Mouse (Mus musculus): Measurements from ENCODE around the gene Dnhd1.

Gene Dnhd1

DNA sequence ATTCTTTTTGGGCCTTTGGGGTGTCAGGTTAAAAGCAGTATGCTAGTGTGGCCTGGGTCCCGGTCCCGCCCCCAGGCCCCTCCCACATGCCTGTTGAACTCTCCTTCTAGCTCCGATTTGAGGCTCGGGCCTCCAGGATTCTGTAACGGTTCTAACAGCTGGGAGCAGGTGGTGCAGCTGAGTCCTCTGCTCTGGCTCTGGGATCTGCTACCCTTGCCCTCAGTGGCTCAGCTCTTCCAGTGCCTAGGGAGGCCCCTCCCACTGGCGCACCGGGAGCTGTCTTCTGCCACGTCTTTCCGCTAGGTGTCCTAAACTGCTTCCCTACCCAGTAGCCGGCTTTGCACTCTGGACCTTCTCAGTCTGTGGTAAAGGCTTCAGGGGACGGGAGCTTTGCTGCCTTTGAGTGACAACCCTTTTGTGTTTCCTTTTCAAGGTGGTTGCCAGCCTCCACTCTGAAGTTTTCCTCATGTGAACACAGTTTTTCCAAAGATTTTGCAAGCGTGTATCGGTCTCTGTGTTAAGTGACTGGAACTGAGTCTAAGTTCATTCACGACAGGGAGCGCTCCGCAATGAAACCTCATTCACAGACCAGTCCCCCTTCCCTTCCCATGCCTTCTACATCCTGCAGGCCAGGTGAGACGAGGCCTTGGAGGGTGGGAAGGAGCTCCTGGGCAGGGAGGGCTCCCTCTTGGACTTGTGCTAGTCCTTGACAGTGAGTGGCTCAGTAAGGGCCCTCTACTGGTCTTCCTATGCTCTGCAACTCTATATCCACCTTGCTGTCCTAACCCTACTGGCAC, at the start of gene Dnhd1:
Dnhd1 (plus strand) TSS at position 189 of the 797 bp plus-strand sequence.
- peak; percentile 67 for DNase-seq (ENCODE audit: low read depth)

DNA sequence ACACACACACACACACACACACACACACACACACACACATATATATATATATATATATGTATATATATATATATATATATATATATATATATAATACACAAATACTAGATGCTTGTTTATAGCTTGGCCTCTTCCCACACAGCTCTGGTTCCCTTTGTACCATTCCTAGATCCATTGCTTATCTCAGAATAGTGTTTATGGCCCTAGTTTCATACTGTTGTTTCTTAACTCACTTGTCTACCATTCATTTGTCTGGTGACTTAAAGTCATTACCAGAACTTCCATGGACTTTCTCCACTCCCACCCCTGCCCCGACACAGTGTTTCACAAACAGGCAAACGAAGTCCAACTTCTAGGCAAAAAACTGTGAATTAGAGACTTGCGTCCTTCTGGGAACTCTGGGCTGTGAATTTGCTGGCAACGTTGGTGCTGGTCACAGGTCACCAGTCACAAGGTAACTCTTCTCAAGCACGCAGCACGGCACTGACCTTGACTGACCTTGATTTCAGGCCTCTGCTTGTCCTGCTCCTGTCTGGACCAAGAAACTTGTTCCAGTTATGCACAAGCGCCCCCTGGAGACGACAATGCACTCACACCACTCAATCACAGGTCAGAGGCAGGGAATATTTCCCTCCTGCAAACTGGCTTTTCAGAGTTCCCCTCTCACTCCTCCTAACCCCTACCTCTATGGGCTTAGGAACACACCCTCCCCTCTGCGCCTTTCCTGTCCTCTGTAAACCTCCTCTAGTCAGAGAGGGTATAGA, 47.6 kb upstream of the Dnhd1 start:
- no peak for DNase-seq (ENCODE audit: low read depth)

DNA sequence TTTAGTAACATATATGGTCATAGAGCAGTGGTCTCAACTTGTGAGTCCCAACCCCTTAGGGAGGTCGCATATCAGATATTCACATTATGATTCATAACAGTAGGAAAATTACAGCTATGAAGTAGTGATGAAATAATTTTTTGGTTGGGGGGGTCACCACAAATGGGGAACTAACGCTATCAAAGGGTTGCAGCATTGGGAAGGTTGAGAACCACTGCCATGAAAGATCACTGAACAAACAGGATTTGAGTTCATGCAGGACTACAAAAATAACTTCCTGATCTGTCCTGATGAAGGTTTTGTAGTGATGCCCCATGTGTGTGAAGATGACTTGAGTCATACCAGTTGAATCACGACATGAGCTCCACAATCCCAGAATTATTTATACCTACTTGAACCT, 42.2 kb upstream of the Dnhd1 start:
- no peak for DNase-seq (ENCODE audit: low read depth)

DNA sequence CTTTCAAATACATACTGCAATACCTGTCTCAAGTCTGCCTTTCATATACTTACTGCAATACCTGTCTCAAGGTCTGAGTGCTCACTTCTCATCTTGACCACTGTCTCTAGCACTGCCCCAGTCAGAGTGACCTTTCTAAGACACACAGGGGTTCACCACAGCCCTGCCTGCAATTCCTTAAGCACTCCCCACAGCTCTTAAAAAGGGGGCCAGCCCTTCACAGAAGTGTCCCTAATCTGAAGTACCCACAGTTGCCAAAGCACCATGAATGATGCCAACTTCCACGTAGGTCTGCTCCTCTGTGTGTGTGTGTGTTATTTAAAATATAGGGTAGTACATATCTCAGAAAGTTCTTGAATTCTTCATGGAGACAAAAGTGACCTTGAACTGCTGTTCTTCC, 38.9 kb upstream of the Dnhd1 start:
- DNase-seq (ENCODE audit: low read depth) = no peak

DNA sequence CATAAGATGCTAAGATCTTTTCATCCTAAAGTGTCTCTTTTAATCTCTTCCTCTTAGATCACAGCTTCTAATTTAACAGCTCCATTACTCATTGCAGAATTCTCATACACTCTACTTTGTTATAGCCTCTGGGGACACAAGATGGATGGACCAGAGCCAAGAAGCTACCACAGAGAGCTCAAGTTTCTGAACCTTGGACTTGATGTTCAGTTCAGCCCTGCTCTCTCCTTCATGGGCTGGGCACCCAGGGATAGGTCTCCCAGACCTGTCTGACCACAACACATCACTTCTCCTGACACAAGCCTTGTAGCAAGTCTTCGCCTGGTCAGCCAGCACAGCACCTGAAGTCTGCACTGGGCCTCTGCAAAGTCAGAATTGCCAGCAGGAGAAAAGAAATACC, 36.2 kb upstream of the Dnhd1 start:
- no peak for DNase-seq (ENCODE audit: low read depth)

DNA sequence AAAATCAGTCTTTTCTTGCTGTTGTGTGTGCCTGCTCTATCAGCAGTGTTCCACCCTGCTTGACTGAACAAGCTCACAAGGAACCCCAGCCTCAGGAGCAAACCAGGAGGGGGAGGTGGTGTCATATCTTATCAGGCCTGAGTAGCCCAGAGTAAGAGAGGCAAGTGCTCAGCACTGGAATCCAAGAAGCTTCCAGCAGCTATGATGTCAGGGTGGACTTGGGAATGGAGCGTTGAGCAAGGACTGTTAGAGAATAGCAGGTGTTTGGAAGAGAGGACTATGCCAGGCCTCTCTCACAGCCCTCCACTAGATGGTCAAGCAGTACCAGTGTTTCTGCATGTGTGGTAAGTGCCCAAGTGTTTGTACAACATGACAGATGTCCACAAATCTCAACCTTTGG, 34.9 kb upstream of the Dnhd1 start:
- DNase-seq (ENCODE audit: low read depth) = no peak

DNA sequence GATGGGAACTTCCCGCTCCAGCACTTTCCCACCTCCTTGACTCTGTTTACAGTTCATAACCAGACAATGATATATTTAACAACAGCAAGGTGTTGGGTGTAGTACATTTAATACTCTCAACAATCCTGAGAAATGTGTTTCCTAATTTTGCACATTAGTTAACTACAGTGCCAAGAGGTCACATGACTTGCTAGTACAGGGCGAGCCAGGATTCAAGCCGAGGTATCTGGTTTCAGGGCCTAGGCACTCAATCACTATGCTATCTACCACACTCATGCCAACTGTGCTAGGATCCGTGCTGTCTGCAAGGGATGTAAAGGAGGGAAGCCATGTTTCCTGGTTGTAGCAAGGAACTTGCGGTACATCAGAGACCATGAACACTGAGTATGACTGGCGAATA, 34.1 kb upstream of the Dnhd1 start:
- no peak for DNase-seq (ENCODE audit: low read depth)

DNA sequence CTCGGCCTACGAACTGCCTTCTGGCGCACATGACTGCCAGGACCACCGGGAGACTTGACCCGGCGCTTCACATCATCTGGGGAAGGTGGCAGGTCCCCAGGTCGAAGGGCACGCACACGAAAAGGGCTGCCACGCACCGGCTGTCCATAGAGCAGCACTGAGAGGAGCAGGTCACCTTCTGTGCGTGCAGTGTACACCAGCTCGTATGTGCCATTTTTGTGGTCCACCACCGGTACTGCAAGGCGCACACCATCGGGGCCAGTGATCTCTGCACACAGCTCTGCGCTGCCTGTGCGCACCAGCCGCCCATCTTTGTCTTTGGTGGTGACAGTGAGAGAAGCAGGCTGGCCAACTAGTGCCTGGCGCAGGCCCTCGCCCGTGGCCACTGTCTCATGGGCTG, 32.8 kb upstream of the Dnhd1 start:
- DNase-seq (ENCODE audit: low read depth) = no peak

DNA sequence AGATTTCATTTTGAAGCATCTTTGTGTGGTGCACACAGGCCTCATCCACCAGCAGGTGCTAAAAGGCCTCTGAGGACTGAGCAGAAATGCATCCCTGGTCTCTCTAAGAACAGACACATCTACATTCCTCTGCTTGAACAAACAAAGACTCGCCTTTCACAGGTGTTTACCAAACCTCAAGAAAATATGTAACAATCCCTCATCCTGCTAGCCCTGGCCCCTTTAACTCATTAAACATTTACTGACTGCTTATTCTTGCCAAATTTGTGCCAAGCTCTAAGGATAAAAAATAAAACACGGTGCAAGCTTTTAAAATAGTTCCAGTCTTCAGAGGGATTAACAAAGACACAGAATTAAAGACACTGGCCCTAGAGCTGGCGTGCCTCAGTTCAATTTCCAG, 30.9 kb upstream of the Dnhd1 start:
- DNase-seq (ENCODE audit: low read depth) = no peak

DNA sequence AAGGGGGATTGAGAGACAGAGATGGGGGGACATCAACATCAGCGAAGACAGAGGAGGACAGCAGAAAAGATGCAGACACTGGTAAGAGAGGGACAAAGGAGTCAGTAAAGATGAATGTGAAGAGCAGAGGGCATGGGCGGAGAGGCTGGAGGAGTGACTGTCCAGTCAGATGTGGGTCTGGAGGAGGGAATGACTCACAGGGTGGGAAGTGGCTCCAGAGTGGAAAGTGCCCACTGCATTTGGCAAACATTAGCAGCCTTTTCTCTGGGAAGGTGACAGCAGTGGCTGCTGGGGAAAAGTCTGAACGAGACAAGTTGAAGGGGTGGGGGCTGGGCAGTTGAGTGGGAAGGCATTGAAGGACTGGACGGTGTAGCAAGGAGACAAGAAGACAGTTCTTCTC, 29.6 kb upstream of the Dnhd1 start:
- no peak for DNase-seq (ENCODE audit: low read depth)

DNA sequence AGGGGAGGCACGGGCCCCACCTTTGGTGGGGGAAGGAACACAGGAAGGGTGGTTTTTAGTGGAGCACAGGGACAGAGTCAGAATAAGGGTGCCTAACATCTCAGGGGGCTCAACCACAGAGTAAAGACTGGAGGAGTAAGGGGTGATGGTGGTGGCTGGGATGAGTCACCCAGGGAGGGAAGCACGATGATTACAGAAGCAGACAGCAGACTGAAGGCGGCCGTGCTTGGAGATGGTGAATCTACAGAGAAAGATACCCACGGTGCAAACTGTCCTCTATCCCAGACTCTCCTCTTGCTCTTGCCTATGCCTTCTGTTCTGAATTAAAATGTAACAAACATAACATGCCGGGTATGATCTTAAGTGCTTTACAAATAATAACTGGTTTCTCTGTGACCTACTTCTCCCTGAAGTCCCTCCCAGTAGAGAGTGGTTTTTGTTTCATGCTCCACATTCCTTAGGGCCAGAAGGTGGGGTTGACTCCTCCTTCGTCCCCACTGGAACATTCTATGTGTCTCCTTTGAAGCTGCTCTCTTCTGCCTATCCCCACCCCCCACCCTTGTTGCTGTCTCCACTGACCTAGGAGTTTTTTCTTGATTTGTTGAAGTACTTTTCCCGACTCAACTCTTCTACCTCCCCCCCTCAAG, 28.9 kb upstream of the Dnhd1 start:
- no peak for DNase-seq (ENCODE audit: low read depth)

DNA sequence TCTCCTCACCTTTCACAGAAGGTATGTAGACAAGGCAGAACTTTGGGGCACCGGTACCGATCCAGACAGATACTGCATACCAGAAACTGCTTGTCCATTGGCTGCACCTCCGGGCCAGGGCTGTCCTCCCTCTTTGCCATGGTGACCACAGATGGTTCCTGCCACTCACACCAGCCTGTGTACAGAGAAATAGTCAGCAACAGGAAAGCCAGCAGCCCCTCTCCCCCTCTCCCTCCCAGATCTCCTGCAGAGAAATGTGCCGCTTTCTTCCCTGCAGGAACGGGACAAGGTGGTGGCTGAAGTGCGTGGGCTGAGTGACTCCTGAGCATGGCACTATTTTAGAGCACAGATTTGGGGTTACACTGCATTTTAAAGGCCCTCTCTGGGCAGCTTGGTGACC, 25.2 kb upstream of the Dnhd1 start:
- no peak for DNase-seq (ENCODE audit: low read depth)

DNA sequence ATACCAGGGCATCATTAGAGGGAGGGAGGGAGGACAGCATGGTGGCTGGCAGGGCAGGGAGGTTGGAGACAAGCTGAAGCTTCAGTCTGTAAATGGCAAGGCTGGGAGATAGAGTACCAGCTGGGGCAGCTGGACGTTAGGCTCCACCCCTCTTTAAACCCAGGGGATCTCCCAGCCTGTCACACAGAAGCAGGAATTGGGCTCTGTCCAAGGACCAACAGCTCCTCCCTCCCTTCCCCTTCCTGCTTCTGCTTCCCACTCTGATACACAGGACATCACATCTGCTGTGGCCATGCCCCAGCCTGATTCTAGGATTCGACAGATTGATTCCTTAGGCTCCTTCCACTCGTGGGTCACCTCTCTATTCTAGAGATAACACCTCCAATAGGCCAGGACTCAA, 22.0 kb upstream of the Dnhd1 start:
- DNase-seq (ENCODE audit: low read depth) = no peak

DNA sequence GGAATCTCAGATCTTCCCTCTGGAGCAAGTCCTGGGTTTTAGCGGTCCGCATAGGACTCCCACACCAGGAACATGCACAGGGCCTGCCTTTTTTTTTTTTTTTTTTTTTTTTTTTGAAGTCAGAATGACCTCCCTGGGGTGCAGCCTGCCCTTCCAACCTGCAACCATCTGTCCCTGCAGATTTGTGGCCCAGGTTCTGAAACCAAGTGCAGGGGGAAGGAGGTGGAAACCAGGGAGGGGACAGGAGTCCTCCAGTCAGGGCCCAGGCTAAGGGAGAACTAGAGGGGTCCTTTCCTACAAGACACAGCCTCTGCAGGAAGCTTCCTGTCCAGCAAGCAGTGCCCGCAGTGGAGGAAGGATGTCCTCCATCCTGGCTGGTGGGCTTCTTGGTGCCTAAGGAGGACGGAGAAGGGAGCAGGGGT, 18.1 kb upstream of the Dnhd1 start:
- DNase-seq (ENCODE audit: low read depth) = no peak

DNA sequence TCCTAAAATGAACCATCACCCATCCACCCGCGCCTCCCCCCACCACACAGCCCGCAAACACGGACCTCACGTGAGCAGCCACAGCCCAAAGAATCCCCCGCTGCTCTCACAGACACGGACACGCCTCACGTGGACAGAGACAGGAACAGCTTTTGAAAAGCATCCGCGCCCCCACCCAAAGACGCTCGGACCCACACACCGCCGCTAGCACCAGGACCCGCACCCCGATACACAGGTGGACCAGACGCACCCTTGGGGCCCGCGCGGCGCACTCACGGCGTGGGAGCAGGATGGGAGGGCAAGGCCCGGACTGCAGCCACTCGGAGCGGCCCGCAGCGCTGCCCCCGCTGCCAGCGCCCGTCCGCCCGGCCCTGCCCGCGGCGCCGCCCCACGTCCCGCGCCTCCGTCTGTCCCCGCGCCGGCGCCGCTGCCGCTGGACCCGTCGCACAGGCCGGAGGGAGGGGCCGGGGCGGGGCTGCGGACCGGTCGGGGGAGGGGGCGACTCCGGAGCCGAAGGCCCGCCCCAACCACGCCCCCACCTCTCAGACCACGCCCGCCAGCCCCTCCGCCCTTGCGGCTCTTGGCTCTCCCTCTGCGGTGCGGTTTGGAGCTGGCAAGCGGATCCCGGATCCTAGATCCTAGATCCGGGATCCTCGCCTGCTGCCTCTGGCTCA, 17.4 kb upstream of the Dnhd1 start, which contains the start of gene Trim3:
Trim3 (minus strand) TSS at position 445 of the 674 bp plus-strand sequence.
- peak; percentile 66 for DNase-seq (ENCODE audit: low read depth)

DNA sequence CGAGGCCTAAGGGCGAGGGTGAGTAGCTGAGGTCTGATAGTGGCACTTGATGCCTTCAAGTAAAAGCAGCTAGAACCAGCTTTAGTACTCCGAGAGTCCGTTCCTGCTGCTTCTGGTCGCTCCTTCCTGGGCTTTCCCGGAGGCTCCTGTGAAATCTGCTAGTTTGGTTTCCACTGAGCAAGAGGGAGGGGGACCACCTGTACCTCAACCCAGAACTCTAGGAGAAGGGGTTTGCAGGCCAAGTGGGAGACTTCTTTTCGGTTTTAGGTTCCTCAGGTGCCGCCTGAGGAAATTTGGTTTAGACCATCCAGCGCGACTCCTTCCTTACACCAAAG, 16.9 kb upstream of the Dnhd1 start:
- DNase-seq (ENCODE audit: low read depth) = no peak

DNA sequence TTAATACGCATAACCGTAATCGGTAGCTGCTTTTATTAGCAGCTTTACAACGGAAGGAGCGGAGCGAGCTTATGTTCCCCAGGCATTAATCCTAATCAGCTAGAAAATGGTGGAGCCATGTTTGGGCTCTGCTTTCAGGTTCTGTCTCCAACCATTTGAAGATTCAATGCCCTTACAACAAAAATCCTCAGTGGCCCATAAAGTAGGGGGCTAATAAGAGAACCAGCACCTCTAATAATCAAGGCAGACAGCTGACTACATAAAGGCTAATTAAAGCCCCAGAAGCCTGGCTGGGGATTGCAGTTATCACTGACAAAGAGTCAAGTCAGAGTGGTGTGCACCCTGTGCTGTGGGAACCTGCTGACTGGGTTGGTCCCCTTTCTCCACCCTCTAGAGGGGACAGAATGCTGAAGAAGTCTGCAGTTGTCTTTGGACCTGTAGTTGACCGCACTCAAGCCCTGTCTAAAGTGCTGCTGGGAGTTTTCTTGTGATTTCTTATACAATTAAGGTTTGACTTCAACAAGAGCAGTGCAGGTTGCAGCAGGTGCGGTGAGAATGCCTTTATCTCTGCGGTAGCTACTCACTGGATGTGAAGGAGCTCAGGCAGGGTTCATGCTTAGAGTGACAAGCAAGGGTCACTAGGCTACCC, 16.2 kb upstream of the Dnhd1 start:
- no peak for DNase-seq (ENCODE audit: low read depth)

DNA sequence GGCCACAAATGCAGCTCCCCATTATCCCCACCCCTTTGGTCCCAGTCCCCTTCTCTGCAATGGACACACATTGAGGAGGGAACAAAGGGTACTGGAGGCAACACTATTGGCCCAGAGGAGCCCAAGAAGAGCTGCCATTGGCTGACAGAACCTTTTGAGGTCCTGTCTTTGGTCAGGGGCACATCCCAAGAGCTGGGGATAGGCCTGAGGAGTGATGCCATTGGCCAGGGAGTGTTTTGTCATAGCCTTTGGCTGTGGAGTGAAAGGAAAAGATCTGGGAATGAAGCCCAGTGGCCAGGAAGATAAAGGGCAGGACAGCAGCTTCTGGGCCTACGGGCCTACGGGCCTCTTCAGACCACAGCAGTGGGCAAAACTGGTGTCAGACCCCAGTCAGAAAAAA, 14.9 kb upstream of the Dnhd1 start:
- DNase-seq (ENCODE audit: low read depth) = no peak

DNA sequence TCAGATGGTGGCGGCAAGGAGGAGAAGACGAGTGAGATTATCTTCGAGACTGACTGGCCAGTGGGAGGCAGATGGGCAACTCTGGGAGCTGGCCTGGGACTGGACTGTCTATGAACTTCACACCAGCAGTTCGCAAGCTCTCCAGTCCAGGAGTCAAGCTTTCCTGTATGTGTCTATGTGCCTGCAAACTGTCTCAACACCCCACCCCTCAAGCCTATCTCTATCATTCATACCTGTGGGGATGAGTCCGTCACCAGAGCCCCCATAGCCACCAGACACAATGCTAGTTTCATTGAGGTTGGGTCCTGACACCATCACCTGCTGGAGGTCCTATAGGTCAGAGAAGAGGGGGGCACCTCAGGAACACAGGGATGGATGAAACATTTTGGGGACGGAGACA, 11.9 kb upstream of the Dnhd1 start:
- no peak for DNase-seq (ENCODE audit: low read depth)

DNA sequence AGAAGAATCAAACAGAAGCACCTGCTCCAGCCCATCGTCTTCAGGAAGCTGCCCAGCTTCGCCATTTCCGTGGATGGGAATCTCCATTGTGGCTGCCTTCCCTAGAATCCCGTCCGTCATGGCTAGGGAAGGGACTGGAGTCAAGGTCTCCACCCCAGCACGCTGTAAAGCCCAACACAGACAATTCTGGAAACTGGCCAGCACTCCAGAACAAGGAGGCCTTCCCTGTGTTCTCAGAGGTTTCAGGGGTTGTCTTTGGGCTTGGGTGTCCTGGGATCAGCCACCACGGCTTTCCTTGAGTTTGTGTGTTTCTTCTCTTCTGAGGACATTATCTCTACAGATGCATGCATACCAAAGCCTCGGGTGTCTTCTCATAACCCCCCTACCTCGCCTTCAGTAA, 11.3 kb upstream of the Dnhd1 start:
- no peak for DNase-seq (ENCODE audit: low read depth)

DNA sequence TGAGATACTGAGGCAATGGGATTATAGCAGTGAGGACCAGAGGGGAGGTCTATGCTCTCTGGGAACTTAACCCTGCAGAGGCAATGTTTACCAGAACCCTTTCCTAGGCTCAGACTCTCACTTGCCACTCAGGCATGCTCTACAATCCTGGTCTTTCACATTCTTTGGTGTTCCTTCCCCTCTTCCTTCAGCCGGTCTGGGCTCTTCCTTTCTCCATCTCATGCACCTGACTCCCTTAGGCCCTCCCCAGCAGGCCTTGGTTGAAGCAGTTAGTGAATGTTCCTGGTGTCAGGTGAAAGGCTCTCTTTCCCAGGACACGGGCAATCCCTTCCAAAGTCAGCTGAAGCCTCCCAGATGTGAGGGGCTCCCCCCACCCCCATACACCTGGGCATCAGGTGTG, 10.9 kb upstream of the Dnhd1 start, which contains the start of gene Timm10b:
Timm10b (plus strand) TSS at position 301 of the 400 bp plus-strand sequence.
- no peak for DNase-seq (ENCODE audit: low read depth)

Data from c-Kit-positive CD71-negative TER-119-negative erythroid progenitor cells, embryonic 14.5 days (primary cell).